Mouse (Mus musculus) bone marrow macrophage, adult 2 months (primary cell): ENCODE results near the gene Kcng4.

Experiments
- CTCF ChIP-seq: IDR thresholded peaks from 2 replicates; pipeline ENCODE4 v1.5.1; 2012; ENCODE audit warnings: low read depth, mild to moderate bottlenecking, low read length, moderate library complexity
- POLR2A ChIP-seq: IDR thresholded peaks from 2 replicates; pipeline ENCODE4 v1.6.1; 2012; ENCODE audit warnings: mild to moderate bottlenecking, low read depth, low read length, borderline replicate concordance

- TF ChIP-seq CTCF (no peak), POLR2A (no peak)
Measured at GRCm38 (mm10) chr8:119627199-119627598, 8.3 kb downstream of the Kcng4 start.
